Mouse (Mus musculus): Measurements from ENCODE around the gene Gipc1. TPM values are rescaled to one million over a fixed set of nuclear protein-coding genes. Genes with fewer than 3 reads are reported as not detected.

Gene Gipc1
- total RNA-seq (2021), result 10 to 100 TPM; 56.9 to 58.1 TPM

GRCm38 (mm10) chr8:83652030-83652743, at the start of gene Gipc1:
Gene Gipc1 (plus strand): TSS chr8:83652677.
- DNase-seq, result peak; percentile 96 to 97

GRCm38 (mm10) chr8:83607661-83608397, 44.6 kb upstream of the Gipc1 start, which contains the start of the genes Tecr and Dnajb1:
Gene Tecr (minus strand): TSS chr8:83607971.
Gene Dnajb1 (plus strand): TSS chr8:83608193.
- peak; percentile 99 to 100 for DNase-seq

- DNase-seq, result peak; percentile 84 to 86
Measured at GRCm38 (mm10) chr8:83608398-83608829, 44.1 kb upstream of the Gipc1 start.

DNA sequence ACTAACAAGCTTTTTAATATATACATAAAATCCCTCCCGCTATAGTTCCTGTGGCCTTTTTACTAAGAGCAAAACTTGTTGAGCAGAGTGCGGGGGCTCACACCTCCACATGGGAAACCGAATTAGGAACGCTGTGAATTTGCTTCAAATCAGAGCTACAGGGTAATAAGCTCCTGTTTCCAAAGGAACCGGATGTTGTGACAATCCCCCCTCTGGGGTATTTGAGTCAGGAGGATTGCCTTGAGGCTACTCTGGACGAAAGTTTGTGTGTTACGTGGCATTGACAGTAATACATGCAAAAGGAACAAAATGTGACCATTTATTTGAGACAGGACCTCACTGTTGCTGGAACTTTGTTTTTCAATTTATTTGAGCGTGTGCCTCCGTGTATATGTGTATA, 43.4 kb upstream of the Gipc1 start:
- DNase-seq, result no peak

GRCm38 (mm10) chr8:83609547-83610180, 42.8 kb upstream of the Gipc1 start:
- no peak for DNase-seq

GRCm38 (mm10) chr8:83611921-83612320, 40.6 kb upstream of the Gipc1 start:
- DNase-seq, result no peak

GRCm38 (mm10) chr8:83613695-83614094, 38.8 kb upstream of the Gipc1 start:
- DNase-seq, result no peak

DNA sequence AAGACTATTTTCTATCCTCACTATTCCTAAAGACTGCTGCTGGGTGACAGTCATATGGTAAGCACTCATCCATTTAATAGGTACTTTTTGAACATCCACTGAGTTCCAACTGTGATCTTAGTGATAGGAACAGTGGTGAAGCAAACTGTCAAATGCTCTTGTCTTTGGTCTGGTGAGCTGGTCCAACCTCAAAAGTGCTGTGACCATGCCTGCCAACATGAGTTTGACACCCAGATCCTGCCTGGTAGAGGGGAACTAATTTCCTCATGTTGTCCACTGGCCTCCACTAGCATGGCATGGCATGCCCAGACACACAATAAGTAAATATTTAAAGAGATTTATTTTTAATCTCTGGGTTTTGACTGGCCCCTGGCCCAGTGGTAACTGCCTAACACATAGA, 35.9 kb upstream of the Gipc1 start:
- DNase-seq, result no peak

- no peak for DNase-seq
Measured at GRCm38 (mm10) chr8:83617111-83617510, 35.4 kb upstream of the Gipc1 start.

GRCm38 (mm10) chr8:83618566-83618965, 33.9 kb upstream of the Gipc1 start:
- DNase-seq, result no peak

DNA sequence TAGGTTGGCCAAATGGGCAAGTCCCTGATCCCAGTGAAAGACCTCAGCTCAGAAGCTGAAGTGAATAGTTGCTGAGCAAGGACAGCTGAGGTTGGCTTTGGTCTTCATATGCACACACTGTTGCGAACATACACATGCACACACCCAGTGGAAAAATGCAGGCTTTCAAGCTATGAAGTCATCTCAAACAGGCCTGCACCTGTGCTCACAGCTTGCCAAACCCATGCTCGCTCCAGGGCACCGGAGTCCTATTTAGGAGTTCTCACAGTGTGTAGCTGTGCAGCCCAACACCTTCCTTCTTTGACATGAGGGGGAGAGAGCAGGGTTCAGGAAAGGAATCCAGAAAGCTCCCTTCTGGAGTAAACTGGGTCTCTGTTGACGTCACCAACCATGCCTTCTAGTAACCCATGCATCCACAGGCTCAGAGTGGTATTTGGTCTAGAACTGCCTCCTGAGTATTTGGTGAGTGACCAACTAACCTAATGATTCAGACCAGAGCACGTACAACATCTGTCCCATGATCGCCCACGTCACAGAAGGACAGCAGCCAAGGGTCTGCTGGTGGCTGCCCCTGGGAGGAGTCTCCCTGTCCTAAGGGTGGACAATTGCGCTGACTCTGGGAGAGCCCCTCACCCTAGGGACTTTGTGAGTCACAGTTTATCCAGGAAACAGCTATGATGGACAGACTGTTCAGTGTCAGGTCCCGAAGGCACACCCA, 32.8 kb upstream of the Gipc1 start:
- no peak for DNase-seq

DNA sequence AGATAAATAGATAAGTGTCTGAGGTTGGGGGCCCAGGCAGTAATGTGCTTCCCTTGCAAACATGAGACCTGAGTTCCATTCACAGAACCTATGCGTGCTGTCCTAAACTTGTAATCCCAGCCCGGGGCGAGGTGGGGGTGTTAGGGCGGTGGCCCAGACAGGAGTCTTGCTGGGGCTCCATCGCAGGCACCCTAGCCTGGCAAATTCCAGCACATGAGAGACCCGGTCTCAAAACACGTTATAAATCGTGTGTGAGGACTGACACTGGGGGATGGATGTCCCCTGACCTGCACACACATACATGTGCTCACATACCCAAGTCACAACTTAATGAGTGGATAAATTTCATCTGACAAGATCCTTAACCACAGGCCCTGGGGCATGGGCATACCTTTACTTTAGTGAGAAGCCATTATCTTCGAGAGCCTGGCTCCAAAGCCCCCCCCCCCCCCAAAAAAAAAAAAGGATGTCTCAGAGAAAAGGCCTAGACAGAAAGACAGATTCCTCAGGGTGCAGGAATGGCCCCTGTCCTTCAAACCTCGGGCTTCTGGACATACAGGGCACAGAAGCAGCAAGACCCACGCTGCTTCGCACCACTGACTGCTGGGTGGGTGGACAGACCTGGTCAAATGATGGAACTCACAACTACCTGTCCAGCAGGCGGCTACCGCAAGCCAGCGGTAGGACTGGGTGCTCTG, 30.6 kb upstream of the Gipc1 start:
- DNase-seq, result no peak

- peak; percentile 86 to 88 for DNase-seq
Measured at GRCm38 (mm10) chr8:83622389-83622989, 30.0 kb upstream of the Gipc1 start.

DNA sequence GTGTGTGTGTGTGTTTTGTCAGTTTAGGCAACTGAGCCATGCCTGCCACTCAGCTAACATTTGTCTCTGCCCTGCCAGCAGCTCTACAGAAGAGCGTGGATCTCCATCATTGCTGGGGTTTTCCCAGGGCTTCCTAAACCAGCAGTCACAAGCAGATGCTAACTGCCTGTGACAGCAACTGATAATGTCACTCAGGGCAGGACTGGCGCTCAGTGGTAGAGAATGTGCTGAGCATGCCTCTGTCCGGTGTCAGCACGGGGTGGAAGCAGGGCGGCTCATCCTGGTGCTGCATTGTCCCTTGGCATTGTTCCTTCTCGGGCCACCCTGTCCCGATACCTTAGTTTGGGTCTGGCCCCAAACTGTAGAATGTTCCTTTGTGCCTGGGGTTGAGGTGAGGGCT, 28.9 kb upstream of the Gipc1 start:
- DNase-seq, result no peak

DNA sequence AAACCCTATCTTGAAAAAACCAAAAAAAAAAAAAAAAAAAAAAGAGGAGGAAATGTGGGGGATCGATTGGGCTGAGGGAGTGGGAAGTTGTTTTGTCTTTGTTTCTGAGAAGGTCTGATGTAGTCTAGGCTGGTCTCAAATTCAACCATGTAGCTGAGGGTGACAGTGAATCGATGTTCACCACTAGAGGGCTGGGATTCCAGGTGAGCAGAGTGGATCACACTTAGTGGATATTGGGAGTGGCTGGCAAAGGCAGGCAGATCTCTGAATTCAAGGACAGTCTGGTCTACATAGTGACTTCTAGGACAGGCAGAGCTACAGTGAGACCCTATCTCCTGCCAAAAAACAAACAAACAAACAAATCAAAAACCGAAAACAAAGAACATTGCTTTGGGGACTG, 27.7 kb upstream of the Gipc1 start:
- DNase-seq, result no peak

DNA sequence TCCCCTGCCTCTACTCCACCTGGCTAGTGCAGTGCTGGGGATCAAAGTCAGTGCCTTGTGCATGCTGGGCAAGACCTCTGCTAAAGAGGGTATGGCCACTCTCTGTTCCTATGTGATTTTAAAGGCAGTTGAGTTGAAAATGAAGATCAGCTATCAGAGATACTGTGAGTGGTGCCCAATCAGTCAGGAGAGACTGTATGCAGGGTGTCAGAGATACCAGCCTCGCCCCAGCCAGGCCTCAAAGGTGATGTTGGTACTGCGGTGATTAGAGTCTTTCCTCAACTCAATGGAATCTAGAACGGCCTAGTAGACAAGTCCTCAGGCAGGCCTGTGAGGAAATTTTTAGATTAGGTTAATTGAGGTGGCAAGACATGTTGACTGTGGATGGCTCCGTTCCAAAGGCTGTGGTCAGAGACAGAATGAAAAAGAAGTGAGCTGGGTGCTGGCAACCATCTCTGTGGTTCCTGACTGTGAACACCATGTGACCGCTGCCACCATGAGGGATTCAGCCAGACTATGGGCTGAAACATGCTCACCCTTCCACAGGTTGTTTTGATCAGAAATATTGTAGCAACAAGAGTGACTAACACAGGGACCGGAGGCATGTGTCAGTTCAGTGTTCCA, 26.7 kb upstream of the Gipc1 start:
- no peak for DNase-seq

DNA sequence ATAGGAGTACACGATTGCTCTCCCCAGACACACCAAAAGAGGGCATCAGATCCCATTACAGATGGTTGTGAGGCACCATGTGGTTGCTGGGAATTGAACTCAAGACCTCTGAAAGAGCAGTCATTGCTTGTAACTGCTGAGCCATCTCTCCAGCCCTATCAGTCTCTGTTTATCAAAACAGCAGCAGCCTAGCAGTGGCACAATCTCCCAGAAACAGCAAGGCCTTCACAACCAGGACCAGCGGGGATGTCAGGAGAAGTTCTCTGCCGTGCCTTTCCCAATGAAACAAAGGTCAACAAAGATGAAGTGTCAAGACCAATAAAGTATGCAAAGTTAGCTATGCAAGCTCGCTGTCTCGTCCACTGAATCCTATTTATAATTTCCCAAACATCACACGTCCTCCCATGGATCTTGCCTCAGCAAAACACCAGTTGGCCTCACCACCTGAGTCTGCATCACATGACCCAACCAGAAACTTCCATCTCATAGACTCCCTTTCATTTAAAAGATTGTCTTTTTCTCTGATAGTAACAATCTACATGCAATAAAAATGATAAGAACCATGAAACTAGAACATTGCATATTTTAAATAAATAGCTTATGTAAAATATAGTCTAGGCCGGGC, 20.3 kb upstream of the Gipc1 start:
- no peak for DNase-seq

- no peak for DNase-seq
Measured at GRCm38 (mm10) chr8:83638856-83639255, 13.6 kb upstream of the Gipc1 start.

GRCm38 (mm10) chr8:83639649-83640048, 12.8 kb upstream of the Gipc1 start:
- DNase-seq, result no peak

GRCm38 (mm10) chr8:83647511-83647910, 5.0 kb upstream of the Gipc1 start:
- no peak for DNase-seq

- no peak for DNase-seq
Measured at GRCm38 (mm10) chr8:83648031-83648430, 4.4 kb upstream of the Gipc1 start.

Measured in layer of hippocampus, postnatal 36 days (tissue).